Mouse (Mus musculus): ENCODE data around the gene Cct2. TPM values are rescaled to one million over a fixed set of nuclear protein-coding genes. Genes with fewer than 3 reads are reported as not detected.

Gene Cct2
- polyA plus RNA-seq, 1 experiment: 440 TPM

DNA sequence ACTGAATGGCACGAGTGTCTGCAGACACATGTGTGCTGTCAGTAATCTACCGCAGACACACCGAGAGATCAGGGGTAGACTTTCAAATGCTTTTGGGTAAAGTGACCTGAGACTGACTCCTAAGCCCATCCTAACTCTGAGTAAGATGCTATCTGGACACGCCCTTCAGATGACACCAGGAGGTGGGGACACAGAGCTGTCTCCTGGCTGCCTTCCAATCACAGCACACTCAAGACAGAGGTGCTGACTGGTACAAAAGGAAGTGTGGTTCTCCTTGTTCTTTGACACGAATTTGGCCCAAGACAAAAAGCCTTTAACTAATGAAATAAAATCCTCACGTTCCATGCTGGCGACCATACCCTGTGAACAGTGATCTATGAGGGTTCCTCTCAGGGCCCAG lies 9.6 kb upstream of the Cct2 start:
- Histone ChIP-seq H3K27me3 (ENCODE audit: control insufficient read depth, insufficient read depth, insufficient read length) (no peaks in the 10 kb centered on the region), H3ac (ENCODE audit: control insufficient read depth, insufficient read length, low read depth) (no peak overlapping the region), H3K36me3 (ENCODE audit: control insufficient read depth, insufficient read depth) (peaks cover 67% of the 10 kb centered on the region), H3K79me2 (ENCODE audit: control insufficient read depth, insufficient read depth) (peaks cover 8% of the 10 kb centered on the region), H3K79me3 (ENCODE audit: low read depth) (no peaks in the 10 kb centered on the region), H3K4me3 (ENCODE audit: insufficient read depth, poor library complexity, severe bottlenecking) (no peak overlapping the region)
- TF ChIP-seq CEBPB (IDR thresholded peaks at IDR 0.05; ENCODE audit: low read depth): no peak
- TF ChIP-seq MYOG (IDR thresholded peaks at IDR 0.05; ENCODE audit: control insufficient read depth, extremely low read depth, insufficient read length): no peak
- no peak for TF ChIP-seq MAX (IDR thresholded peaks at IDR 0.05)
- no peak for TF ChIP-seq MYOD1 (IDR thresholded peaks at IDR 0.05; ENCODE audit: control insufficient read depth, insufficient read length, low read depth)
- no peak for TF ChIP-seq USF1 (IDR thresholded peaks at IDR 0.05; ENCODE audit: low read depth)
- no peak for TF ChIP-seq CTCF (IDR thresholded peaks at IDR 0.05; ENCODE audit: control insufficient read depth, insufficient read depth, insufficient read length)
- TF ChIP-seq FOSL1 (IDR thresholded peaks at IDR 0.05; ENCODE audit: insufficient read depth, low read length, poor library complexity, severe bottlenecking): no peak

DNA sequence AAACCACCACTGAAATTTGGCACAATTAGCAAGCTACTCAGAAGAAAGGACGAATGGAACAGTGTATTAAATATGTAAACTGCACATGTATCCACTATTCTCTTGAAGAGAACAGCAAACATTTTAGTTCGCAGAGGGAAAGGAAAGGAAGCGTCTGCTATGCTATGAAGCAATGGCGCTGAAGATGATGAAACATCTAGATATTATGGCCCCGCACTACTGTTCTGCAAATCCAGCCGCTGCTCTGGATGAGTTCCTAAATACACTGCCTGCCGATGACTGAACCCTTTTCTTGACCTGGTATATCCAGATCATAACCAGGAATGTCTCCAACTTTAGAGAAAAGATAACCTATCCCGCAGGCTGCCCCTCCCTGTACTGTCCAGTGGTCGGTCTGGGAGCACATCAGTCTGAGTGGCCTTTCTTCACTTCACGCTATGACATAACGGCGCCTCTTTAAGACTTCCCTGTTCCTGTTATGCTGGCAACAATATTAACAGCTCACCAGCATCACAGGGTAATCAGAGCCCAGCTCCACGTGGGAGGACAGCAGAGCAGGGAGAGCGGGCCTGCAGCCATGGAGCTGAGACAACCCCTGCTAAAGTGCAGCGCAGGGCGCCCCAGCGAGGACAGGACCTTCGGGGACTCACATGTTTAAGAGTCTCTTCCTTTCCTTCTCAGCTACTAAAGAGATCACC lies 8.7 kb upstream of the Cct2 start:
- Histone ChIP-seq H3K36me3 (ENCODE audit: control insufficient read depth, insufficient read depth) (peaks cover 60% of the 10 kb centered on the region), H3K4me3 (ENCODE audit: insufficient read depth, poor library complexity, severe bottlenecking) (no peak overlapping the region), H3K27me3 (ENCODE audit: control insufficient read depth, insufficient read depth, insufficient read length) (no peaks in the 10 kb centered on the region), H3ac (ENCODE audit: control insufficient read depth, insufficient read length, low read depth) (no peak overlapping the region), H3K79me2 (ENCODE audit: control insufficient read depth, insufficient read depth) (peaks cover 8% of the 10 kb centered on the region), H3K79me3 (ENCODE audit: low read depth) (no peaks in the 10 kb centered on the region)
- TF ChIP-seq MYOD1 (IDR thresholded peaks at IDR 0.05; ENCODE audit: control insufficient read depth, insufficient read length, low read depth) (no peak), MYOG (IDR thresholded peaks at IDR 0.05; ENCODE audit: control insufficient read depth, extremely low read depth, insufficient read length) (no peak), FOSL1 (IDR thresholded peaks at IDR 0.05; ENCODE audit: insufficient read depth, low read length, poor library complexity, severe bottlenecking) (no peak), CEBPB (IDR thresholded peaks at IDR 0.05; ENCODE audit: low read depth) (no peak), USF1 (IDR thresholded peaks at IDR 0.05; ENCODE audit: low read depth) (no peak), CTCF (IDR thresholded peaks at IDR 0.05; ENCODE audit: control insufficient read depth, insufficient read depth, insufficient read length) (no peak), MAX (IDR thresholded peaks at IDR 0.05) (no peak)

GRCm38 (mm10) chr10:117069109-117069508 lies 5.5 kb upstream of the Cct2 start:
- no peak overlapping the region for H3ac ChIP-seq (ENCODE audit: control insufficient read depth, insufficient read length, low read depth)
- TF ChIP-seq FOSL1 (IDR thresholded peaks at IDR 0.05; ENCODE audit: insufficient read depth, low read length, poor library complexity, severe bottlenecking): no peak
- no peak for TF ChIP-seq CTCF (IDR thresholded peaks at IDR 0.05; ENCODE audit: control insufficient read depth, insufficient read depth, insufficient read length)
- no peak for TF ChIP-seq CEBPB (IDR thresholded peaks at IDR 0.05; ENCODE audit: low read depth)
- no peak for TF ChIP-seq MAX (IDR thresholded peaks at IDR 0.05)
- no peak for TF ChIP-seq MYOG (IDR thresholded peaks at IDR 0.05; ENCODE audit: control insufficient read depth, extremely low read depth, insufficient read length)
- TF ChIP-seq MYOD1 (IDR thresholded peaks at IDR 0.05; ENCODE audit: control insufficient read depth, insufficient read length, low read depth): no peak
- TF ChIP-seq USF1 (IDR thresholded peaks at IDR 0.05; ENCODE audit: low read depth): no peak
- peaks cover 37% of the 10 kb centered on the region for H3K36me3 ChIP-seq (ENCODE audit: control insufficient read depth, insufficient read depth)

DNA sequence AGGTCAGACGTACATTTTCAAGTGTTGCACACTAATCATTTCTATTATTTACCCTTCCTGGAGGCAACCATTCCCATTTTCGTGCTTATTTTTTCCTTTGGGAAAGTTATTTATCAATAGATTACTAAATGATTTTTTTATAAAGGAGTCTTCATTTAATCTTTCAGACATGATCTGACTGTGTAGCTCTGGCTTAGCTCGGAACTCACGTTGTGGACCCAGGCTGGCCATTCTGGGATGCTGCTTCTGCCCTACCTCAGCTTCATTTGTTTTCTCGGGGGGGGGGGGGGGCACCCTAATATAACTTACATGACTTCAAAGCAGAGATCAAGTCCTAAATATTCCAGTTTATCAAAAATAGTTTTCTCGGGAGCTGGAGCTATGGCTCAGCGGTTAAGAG lies 462 bp upstream of the Cct2 start:
- peaks cover 40% of the 10 kb centered on the region for H3K79me3 ChIP-seq (ENCODE audit: low read depth)
- no peak overlapping the region for H3K4me3 ChIP-seq (ENCODE audit: insufficient read depth, poor library complexity, severe bottlenecking)
- H3ac ChIP-seq (ENCODE audit: control insufficient read depth, insufficient read length, low read depth): no peak overlapping the region
- H3K27me3 ChIP-seq (ENCODE audit: control insufficient read depth, insufficient read depth, insufficient read length): no peaks in the 10 kb centered on the region
- peaks cover 35% of the 10 kb centered on the region for H3K36me3 ChIP-seq (ENCODE audit: control insufficient read depth, insufficient read depth)
- peaks cover 46% of the 10 kb centered on the region for H3K79me2 ChIP-seq (ENCODE audit: control insufficient read depth, insufficient read depth)
- TF ChIP-seq USF1 (IDR thresholded peaks at IDR 0.05; ENCODE audit: low read depth) (no peak), CTCF (IDR thresholded peaks at IDR 0.05; ENCODE audit: control insufficient read depth, insufficient read depth, insufficient read length) (no peak), MAX (IDR thresholded peaks at IDR 0.05) (no peak), MYOD1 (IDR thresholded peaks at IDR 0.05; ENCODE audit: control insufficient read depth, insufficient read length, low read depth) (no peak), MYOG (IDR thresholded peaks at IDR 0.05; ENCODE audit: control insufficient read depth, extremely low read depth, insufficient read length) (no peak), FOSL1 (IDR thresholded peaks at IDR 0.05; ENCODE audit: insufficient read depth, low read length, poor library complexity, severe bottlenecking) (no peak), CEBPB (IDR thresholded peaks at IDR 0.05; ENCODE audit: low read depth) (no peak)

More at GRCm38 (mm10) chr10:117069109-117069508, 5.5 kb upstream of the Cct2 start:
- no peaks in the 10 kb centered on the region for H3K27me3 ChIP-seq (ENCODE audit: control insufficient read depth, insufficient read depth, insufficient read length)
- H3K4me3 ChIP-seq (ENCODE audit: insufficient read depth, poor library complexity, severe bottlenecking): no peak overlapping the region
- no peaks in the 10 kb centered on the region for H3K79me3 ChIP-seq (ENCODE audit: low read depth)
- H3K79me2 ChIP-seq (ENCODE audit: control insufficient read depth, insufficient read depth): peaks cover 8% of the 10 kb centered on the region

DNA sequence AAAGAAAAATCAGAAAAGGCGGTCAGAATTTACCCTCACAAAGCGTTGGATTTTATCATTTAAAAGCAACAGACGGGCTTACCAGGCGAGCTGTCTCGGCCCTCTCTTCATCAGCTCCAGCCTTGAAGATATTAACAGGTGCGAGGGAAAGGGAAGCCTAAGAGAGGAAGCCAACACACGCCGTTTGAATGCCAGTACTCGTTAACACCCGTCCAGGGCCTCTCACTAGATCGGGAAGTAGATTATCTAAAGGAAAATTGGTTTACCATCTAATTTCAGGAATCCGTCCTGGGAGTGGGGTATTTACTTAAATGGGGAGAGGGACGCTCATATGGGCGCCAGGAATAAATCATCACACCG lies 740 bp downstream of the Cct2 start:
- TF ChIP-seq USF1 (IDR thresholded peaks at IDR 0.05; ENCODE audit: low read depth): no peak
- no peaks in the 10 kb centered on the region for H3K27me3 ChIP-seq (ENCODE audit: control insufficient read depth, insufficient read depth, insufficient read length)
- peaks cover 51% of the 10 kb centered on the region for H3K79me3 ChIP-seq (ENCODE audit: low read depth)
- peak overlapping the region; percentile 97 for H3K4me3 ChIP-seq (ENCODE audit: insufficient read depth, poor library complexity, severe bottlenecking)
- H3K36me3 ChIP-seq (ENCODE audit: control insufficient read depth, insufficient read depth): peaks cover 45% of the 10 kb centered on the region
- H3ac ChIP-seq (ENCODE audit: control insufficient read depth, insufficient read length, low read depth): peak overlapping the region; percentile 99
- peaks cover 58% of the 10 kb centered on the region for H3K79me2 ChIP-seq (ENCODE audit: control insufficient read depth, insufficient read depth)

- TF ChIP-seq FOSL1 (IDR thresholded peaks at IDR 0.05; ENCODE audit: insufficient read depth, low read length, poor library complexity, severe bottlenecking) (no peak), CTCF (IDR thresholded peaks at IDR 0.05; ENCODE audit: control insufficient read depth, insufficient read depth, insufficient read length) (no peak), MYOD1 (IDR thresholded peaks at IDR 0.05; ENCODE audit: control insufficient read depth, insufficient read length, low read depth) (no peak), MAX (IDR thresholded peaks at IDR 0.05) (no peak), MYOG (IDR thresholded peaks at IDR 0.05; ENCODE audit: control insufficient read depth, extremely low read depth, insufficient read length) (no peak)
- no peaks in the 10 kb centered on the region for H3K27me3 ChIP-seq (ENCODE audit: control insufficient read depth, insufficient read depth, insufficient read length)
Measured at GRCm38 (mm10) chr10:117055668-117056067, 7.9 kb downstream of the Cct2 start.

More at GRCm38 (mm10) chr10:117055668-117056067, 7.9 kb downstream of the Cct2 start:
- H3K79me2 ChIP-seq (ENCODE audit: control insufficient read depth, insufficient read depth): peaks cover 66% of the 10 kb centered on the region
- H3ac ChIP-seq (ENCODE audit: control insufficient read depth, insufficient read length, low read depth): no peak overlapping the region
- peaks cover 100% of the 10 kb centered on the region for H3K36me3 ChIP-seq (ENCODE audit: control insufficient read depth, insufficient read depth)
- peaks cover 50% of the 10 kb centered on the region for H3K79me3 ChIP-seq (ENCODE audit: low read depth)
- H3K4me3 ChIP-seq (ENCODE audit: insufficient read depth, poor library complexity, severe bottlenecking): no peak overlapping the region

All from C2C12 (cell line).